Mouse (Mus musculus) liver, adult 2 months (tissue): Measurements from ENCODE around the gene Pxdn. TPM values are rescaled to one million over a fixed set of nuclear protein-coding genes. Genes with fewer than 3 reads are reported as not detected.

ENCODE experiments used
- DNase-seq: peaks from one replicate; pipeline ENCODE4 v3.0.0-alpha.2; 2011; ENCODE audit warnings: low read depth, low spot score; ENCODE audit errors: extremely low read depth
- H3K27ac ChIP-seq: fragments of 200-500 bp; replicated peaks from 2 replicates; pipeline ENCODE4 v1.5.1; 2012; ENCODE audit warnings: low read depth, mild to moderate bottlenecking, control low read depth, inconsistent platforms, low read length; ENCODE audit not compliant: insufficient read depth
- H3K27me3 ChIP-seq: fragments of 200-500 bp; 2 replicates; pipeline ENCODE4 v1.6.1; 2012; ENCODE audit warnings: mild to moderate bottlenecking, moderate library complexity, low read length, inconsistent platforms; ENCODE audit not compliant: control insufficient read depth, insufficient read depth
- H3K36me3 ChIP-seq: fragments of 200-500 bp; 2 replicates; pipeline ENCODE4 v1.6.1; 2012; ENCODE audit warnings: low read length, inconsistent platforms; ENCODE audit not compliant: control insufficient read depth, insufficient read depth
- H3K4me1 ChIP-seq: fragments of 200-500 bp; 2 replicates; pipeline ENCODE4 v1.6.1; 2011; ENCODE audit warnings: low read length; ENCODE audit not compliant: control insufficient read depth, insufficient read depth
- H3K4me3 ChIP-seq: fragments of 200-500 bp; 2 replicates; pipeline ENCODE4 v1.5.1; 2011; ENCODE audit warnings: low read depth, mild to moderate bottlenecking, control low read depth, low read length, moderate library complexity; ENCODE audit not compliant: insufficient read depth
- H3K79me2 ChIP-seq: fragments of 200-500 bp; 2 replicates; pipeline ENCODE4 v1.6.1; 2012; ENCODE audit warnings: inconsistent platforms, mild to moderate bottlenecking, low read length, moderate library complexity; ENCODE audit not compliant: control insufficient read depth, insufficient read depth
- H3K9ac ChIP-seq: fragments of 200-500 bp; 2 replicates; pipeline ENCODE4 v1.6.1; 2012; ENCODE audit warnings: low read depth, mild to moderate bottlenecking, control low read depth, inconsistent platforms, low read length
- CTCF ChIP-seq: fragments of 200-500 bp; IDR thresholded peaks from 2 replicates; pipeline ENCODE4 v1.5.1; 2011; ENCODE audit warnings: low read depth, low read length, control low read depth
- POLR2A ChIP-seq: fragments of 200-500 bp; IDR thresholded peaks from 2 replicates; pipeline ENCODE4 v1.6.1; 2011; ENCODE audit warnings: low read length, control low read depth; ENCODE audit not compliant: insufficient read depth; ENCODE audit errors: extremely low read depth
- WGBS: fragments of 180-500 bp; shearing (Covaris S2); methylation state at CpG from one replicate; pipeline ENCODE4 v1.1.7; 2018; 5-methylcytosine and 5-hydroxymethylcytosine counted together
- polyA plus RNA-seq: library from polyadenylated mRNA; depleted of rRNA; stranded (reverse); fragments of >200 nt; gene quantifications from 2 replicates; pipeline ENCODE4 v1.2.3, GENCODE M21; 2012
- total RNA-seq: library from RNA; depleted of rRNA; stranded (reverse); fragments of >200 nt; gene quantifications from 2 replicates; pipeline ENCODE4 v1.2.3, GENCODE M21; 2014

Gene Pxdn
- total and polyA plus RNA-seq, 2 experiments: 7.8 to 9.1 TPM

GRCm38 (mm10) chr12:29953999-29954398, 16.6 kb downstream of the Pxdn start:
- TF ChIP-seq POLR2A (no peak), CTCF (no peak)
- WGBS: 65% methylated on average over 11 of the region's 11 CpGs
- no peak overlapping the region for H3K9ac ChIP-seq
- H3K4me3 ChIP-seq: no peak overlapping the region
- H3K4me1 ChIP-seq: peaks cover 4% of the 10 kb centered on the region
- H3K36me3 ChIP-seq: no peaks in the 10 kb centered on the region
- H3K27ac ChIP-seq: peak overlapping the region; percentile 12
- DNase-seq: no peak
- H3K27me3 ChIP-seq: no peaks in the 10 kb centered on the region
- no peaks in the 10 kb centered on the region; the same call in 1 of the 2 replicates for H3K79me2 ChIP-seq

- Histone ChIP-seq H3K79me2 (no peaks in the 10 kb centered on the region; the same call in 1 of the 2 replicates), H3K27ac (no peak overlapping the region), H3K27me3 (no peaks in the 10 kb centered on the region), H3K4me1 (peaks cover 4% of the 10 kb centered on the region), H3K36me3 (no peaks in the 10 kb centered on the region), H3K4me3 (no peak overlapping the region), H3K9ac (no peak overlapping the region)
- WGBS: 74% methylated on average over 3 of the region's 3 CpGs
- DNase-seq: no peak
- no peak for TF ChIP-seq POLR2A
- no peak for TF ChIP-seq CTCF
Observed at GRCm38 (mm10) chr12:29954464-29954863, 17.1 kb downstream of the Pxdn start.

GRCm38 (mm10) chr12:29956969-29957368, 19.6 kb downstream of the Pxdn start:
- 81% methylated on average over 12 of the region's 12 CpGs for WGBS
- TF ChIP-seq POLR2A: no peak
- no peak for TF ChIP-seq CTCF
- H3K79me2 ChIP-seq: no peaks in the 10 kb centered on the region
- no peak overlapping the region for H3K4me3 ChIP-seq
- no peak overlapping the region for H3K27ac ChIP-seq
- H3K9ac ChIP-seq: no peak overlapping the region
- no peaks in the 10 kb centered on the region for H3K36me3 ChIP-seq
- H3K4me1 ChIP-seq: peaks cover 4% of the 10 kb centered on the region
- H3K27me3 ChIP-seq: no peaks in the 10 kb centered on the region
- DNase-seq: no peak

DNA sequence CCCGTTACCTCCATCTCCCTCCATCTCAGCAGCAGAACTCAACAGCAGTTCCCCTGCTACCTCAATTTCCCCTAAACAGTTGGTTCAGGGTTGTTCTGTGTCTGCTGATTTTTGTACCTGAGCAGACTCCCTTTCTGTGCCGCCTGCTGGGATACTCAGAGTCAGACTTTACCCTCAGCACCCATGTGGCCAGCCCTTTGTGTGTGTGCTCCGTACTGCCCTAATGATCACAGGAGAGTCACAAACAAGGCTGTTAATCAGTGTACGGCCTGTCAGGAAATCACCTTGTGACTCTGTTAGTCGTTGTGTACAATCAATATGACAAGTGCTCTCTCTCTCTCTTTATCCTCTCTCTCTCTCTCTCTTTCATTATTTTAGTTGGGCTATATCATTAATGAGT, 21.2 kb downstream of the Pxdn start:
- H3K36me3 ChIP-seq: no peaks in the 10 kb centered on the region
- H3K79me2 ChIP-seq: 0 out of 2 replicates have a peak, but pooled peaks cover 4% of the 10 kb centered on the region
- H3K27ac ChIP-seq: no peak overlapping the region
- H3K4me3 ChIP-seq: no peak overlapping the region
- H3K4me1 ChIP-seq: peaks cover 4% of the 10 kb centered on the region
- TF ChIP-seq POLR2A (no peak), CTCF (no peak)
- no peak for DNase-seq
- no peak overlapping the region for H3K9ac ChIP-seq
- H3K27me3 ChIP-seq: no peaks in the 10 kb centered on the region
- WGBS: 29% methylated on average over 5 of the region's 5 CpGs

GRCm38 (mm10) chr12:29961041-29961440, 23.6 kb downstream of the Pxdn start:
- DNase-seq: no peak
- Histone ChIP-seq H3K79me2 (0 out of 2 replicates have a peak, but pooled peaks cover 4% of the 10 kb centered on the region), H3K36me3 (no peaks in the 10 kb centered on the region), H3K27me3 (no peaks in the 10 kb centered on the region), H3K27ac (no peak overlapping the region), H3K4me1 (peaks cover 2% of the 10 kb centered on the region; the same call in 1 of the 2 replicates), H3K4me3 (no peak overlapping the region), H3K9ac (no peak overlapping the region)
- TF ChIP-seq POLR2A (no peak), CTCF (no peak)
- WGBS: 47% methylated on average over 1 of the region's 1 CpGs

- DNase-seq: no peak
Observed at GRCm38 (mm10) chr12:29965016-29965415, 27.6 kb downstream of the Pxdn start.

More at GRCm38 (mm10) chr12:29965016-29965415, 27.6 kb downstream of the Pxdn start:
- WGBS: 86% methylated on average over 6 of the region's 6 CpGs
- Histone ChIP-seq H3K4me3 (no peak overlapping the region), H3K4me1 (peaks cover 2% of the 10 kb centered on the region; the same call in 1 of the 2 replicates), H3K9ac (no peak overlapping the region), H3K36me3 (no peaks in the 10 kb centered on the region), H3K79me2 (peaks cover 4% of the 10 kb centered on the region; the same call in 1 of the 2 replicates), H3K27ac (no peak overlapping the region), H3K27me3 (no peaks in the 10 kb centered on the region)
- TF ChIP-seq CTCF: no peak
- TF ChIP-seq POLR2A: no peak
